Mouse (Mus musculus): ENCODE data around the gene Magi3. TPM values are rescaled to one million over a fixed set of nuclear protein-coding genes. Genes with fewer than 3 reads are reported as not detected.

The Magi3 gene
- polyA plus RNA-seq, 1 experiment from 2014 or later, result 5.1 TPM

DNA sequence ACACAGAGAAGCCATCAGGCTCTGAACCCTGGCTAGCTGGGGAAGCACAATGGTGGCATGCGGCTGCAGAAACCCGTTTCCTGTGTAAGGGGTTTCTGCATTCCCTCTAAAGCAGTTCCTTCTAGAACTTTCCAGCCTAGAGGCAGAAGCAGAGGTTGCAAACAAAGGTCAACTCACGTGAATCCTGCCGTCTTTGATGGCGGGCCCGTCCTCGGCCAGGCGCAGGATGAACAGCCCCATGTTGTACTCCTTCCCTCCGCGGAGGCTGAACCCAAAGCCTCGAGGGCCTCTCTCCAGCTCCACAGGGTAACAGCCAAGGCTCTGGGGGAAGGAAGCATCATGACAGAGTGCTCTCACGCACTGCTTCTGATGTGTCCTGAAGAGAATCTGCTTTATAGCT is 200.1 kb downstream of the Magi3 start:
- Histone ChIP-seq H3K4me1 (no peaks in the 10 kb centered on the region), H3K4me2 (replicated peaks) (no peak overlapping the region), H3K9me3 (replicated peaks) (no peaks in the 10 kb centered on the region), H3K36me3 (peaks cover 37% of the 10 kb centered on the region), H3K27me3 (no peaks in the 10 kb centered on the region), H3K27ac (replicated peaks) (no peak overlapping the region), H3K9ac (no peak overlapping the region), H3K4me3 (replicated peaks) (no peak overlapping the region)
- WGBS, result 77% methylated on average over 12 of the region's 12 CpGs
- ATAC-seq (ENCODE audit: insufficient number of reproducible peaks, low FRiP score, low TSS enrichment, low read depth), result no peak

DNA sequence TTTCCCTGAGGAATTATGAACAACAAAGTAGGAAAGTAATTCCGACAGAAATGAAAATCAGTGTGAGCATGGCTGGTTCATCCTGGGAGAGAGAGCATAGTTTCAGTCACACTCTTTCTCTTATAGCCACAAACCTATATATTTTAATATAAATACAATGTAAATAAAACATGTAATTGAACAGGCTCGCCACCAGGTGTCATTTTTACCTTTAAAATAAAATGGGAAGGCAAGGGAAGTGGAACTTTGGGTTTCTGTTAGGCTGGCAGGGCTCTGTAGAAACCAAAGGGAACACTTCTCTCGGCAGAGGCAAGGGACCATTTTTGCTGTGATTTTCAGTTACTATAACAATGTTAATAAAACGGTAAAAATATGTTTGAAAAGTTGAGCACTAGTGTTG is 200.7 kb downstream of the Magi3 start:
- Histone ChIP-seq H3K9ac (no peak overlapping the region), H3K36me3 (peaks cover 42% of the 10 kb centered on the region), H3K27me3 (no peaks in the 10 kb centered on the region), H3K27ac (replicated peaks) (no peak overlapping the region), H3K4me1 (no peaks in the 10 kb centered on the region), H3K4me2 (replicated peaks) (no peak overlapping the region), H3K9me3 (replicated peaks) (no peaks in the 10 kb centered on the region), H3K4me3 (replicated peaks) (no peak overlapping the region)
- no peak for ATAC-seq (ENCODE audit: insufficient number of reproducible peaks, low FRiP score, low TSS enrichment, low read depth)
- WGBS, result 59% methylated on average over 4 of the region's 4 CpGs

DNA sequence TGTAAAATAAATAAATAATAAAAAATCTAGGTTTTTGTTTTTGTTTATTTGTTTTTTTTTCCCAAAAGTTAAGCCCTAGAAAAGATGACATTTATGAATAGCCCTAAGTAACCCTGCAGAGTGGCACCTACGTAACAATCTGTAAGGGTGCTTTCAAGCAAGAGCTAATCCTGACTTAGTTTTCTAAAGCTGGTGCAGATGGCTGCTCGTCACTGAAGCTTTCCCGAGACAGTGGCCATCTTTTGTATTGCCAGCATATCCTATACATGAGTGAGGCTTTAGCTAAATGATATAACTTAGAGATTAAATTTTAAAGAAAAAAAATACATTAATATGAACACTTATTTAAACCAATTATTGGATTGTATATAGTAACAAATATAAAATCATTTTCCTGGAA is 202.2 kb downstream of the Magi3 start:
- H3K36me3 ChIP-seq, result peaks cover 38% of the 10 kb centered on the region
- H3K27ac ChIP-seq (replicated peaks), result no peak overlapping the region
- H3K27me3 ChIP-seq, result no peaks in the 10 kb centered on the region
- WGBS, result 88% methylated on average over 3 of the region's 3 CpGs
- H3K4me2 ChIP-seq (replicated peaks), result no peak overlapping the region
- H3K4me3 ChIP-seq (replicated peaks), result no peak overlapping the region
- no peak for ATAC-seq (ENCODE audit: insufficient number of reproducible peaks, low FRiP score, low TSS enrichment, low read depth)
- no peak overlapping the region for H3K9ac ChIP-seq
- no peaks in the 10 kb centered on the region for H3K9me3 ChIP-seq (replicated peaks)
- H3K4me1 ChIP-seq, result no peaks in the 10 kb centered on the region

DNA sequence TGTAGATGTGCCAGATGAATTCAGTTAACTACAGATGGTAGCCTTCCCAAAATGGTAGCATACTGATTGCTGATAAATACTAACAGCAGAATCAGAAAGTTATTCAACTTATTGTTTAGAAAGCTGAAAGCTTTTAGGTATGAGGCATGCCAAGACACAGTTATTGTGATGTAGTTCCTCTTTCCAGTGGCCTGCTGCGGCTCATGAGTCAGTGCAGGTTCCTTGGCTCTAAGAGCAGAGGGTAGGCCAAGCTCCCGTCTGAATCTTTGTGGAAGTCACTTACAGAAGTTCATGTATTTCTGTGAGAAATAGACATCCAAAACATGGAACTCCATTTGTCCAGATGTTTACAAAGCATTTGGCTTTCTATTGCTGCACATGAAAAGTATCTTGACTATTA is 208.2 kb downstream of the Magi3 start:
- H3K4me1 ChIP-seq, result no peaks in the 10 kb centered on the region
- peaks cover 28% of the 10 kb centered on the region for H3K36me3 ChIP-seq
- no peaks in the 10 kb centered on the region for H3K27me3 ChIP-seq
- 88% methylated on average over 2 of the region's 2 CpGs for WGBS
- no peaks in the 10 kb centered on the region for H3K9me3 ChIP-seq (replicated peaks)
- no peak for ATAC-seq (ENCODE audit: insufficient number of reproducible peaks, low FRiP score, low TSS enrichment, low read depth)
- H3K9ac ChIP-seq, result no peak overlapping the region
- H3K4me3 ChIP-seq (replicated peaks), result no peak overlapping the region
- H3K4me2 ChIP-seq (replicated peaks), result no peak overlapping the region
- H3K27ac ChIP-seq (replicated peaks), result no peak overlapping the region

DNA sequence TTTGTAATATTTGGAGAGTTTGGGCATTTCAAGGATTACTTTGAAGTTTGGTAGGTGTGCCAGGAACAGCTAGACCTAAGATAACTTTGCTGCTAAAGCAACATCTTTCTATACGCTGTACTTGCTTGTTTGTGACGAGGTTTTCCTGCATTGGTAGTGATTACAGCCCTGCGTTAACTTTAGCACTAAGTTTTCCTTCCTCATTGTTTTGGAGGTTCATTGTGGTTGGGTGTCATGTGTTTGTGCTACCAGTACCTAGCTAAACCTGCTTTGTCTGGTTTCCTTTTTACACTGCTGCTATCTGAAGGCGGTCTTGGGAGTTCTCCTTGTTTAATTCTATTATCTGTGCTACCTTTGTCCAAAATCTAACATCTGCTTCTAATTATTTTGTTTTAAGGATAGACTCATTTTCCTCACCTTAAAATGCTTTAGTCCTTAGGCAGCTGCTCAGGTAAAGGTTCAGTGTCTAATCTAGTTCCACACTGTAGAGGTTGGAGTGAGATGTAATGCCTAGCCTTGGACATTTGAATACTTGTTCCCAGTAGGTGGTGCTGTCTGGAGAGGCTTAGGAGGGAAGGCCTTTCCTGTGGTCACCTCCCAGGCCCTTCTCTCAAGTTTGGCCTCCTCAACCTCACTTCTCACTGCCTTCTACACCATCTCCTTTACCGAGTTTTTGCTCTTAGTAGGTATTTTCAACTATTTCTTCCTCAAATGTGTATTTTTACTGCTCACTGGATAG is 210.1 kb downstream of the Magi3 start:
- H3K27me3 ChIP-seq, result no peaks in the 10 kb centered on the region
- WGBS, result 85% methylated on average over 5 of the region's 5 CpGs
- no peaks in the 10 kb centered on the region for H3K9me3 ChIP-seq (replicated peaks)
- no peak overlapping the region for H3K4me2 ChIP-seq (replicated peaks)
- no peak for ATAC-seq (ENCODE audit: insufficient number of reproducible peaks, low FRiP score, low TSS enrichment, low read depth)
- H3K9ac ChIP-seq, result no peak overlapping the region
- no peak overlapping the region for H3K4me3 ChIP-seq (replicated peaks)
- H3K4me1 ChIP-seq, result no peaks in the 10 kb centered on the region
- no peak overlapping the region for H3K27ac ChIP-seq (replicated peaks)
- peaks cover 34% of the 10 kb centered on the region for H3K36me3 ChIP-seq

DNA sequence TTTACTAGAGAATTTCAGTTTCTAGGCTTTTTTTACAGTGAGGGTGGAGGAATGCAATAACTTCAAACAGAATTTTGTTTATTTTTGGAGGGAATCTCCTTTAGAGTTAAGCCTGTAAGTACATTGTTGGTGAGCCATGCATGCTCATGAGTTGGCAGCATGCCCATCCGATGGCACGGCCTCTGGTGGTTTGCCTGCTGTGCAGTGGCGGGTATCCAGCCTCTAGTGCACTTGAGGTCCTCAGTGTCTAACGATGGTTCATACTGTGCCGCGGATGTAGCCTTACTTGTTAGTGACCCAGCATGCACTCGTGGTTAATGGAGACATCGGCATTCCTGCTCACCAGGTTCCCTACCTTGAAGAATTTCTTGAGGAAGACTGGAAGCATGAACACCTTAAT is 212.7 kb downstream of the Magi3 start:
- no peaks in the 10 kb centered on the region for H3K4me1 ChIP-seq
- no peak overlapping the region for H3K9ac ChIP-seq
- no peaks in the 10 kb centered on the region for H3K27me3 ChIP-seq
- H3K9me3 ChIP-seq (replicated peaks), result no peaks in the 10 kb centered on the region
- H3K27ac ChIP-seq (replicated peaks), result no peak overlapping the region
- no peak overlapping the region for H3K4me2 ChIP-seq (replicated peaks)
- ATAC-seq (ENCODE audit: insufficient number of reproducible peaks, low FRiP score, low TSS enrichment, low read depth), result no peak
- WGBS, result 78% methylated on average over 8 of the region's 8 CpGs
- no peak overlapping the region for H3K4me3 ChIP-seq (replicated peaks)
- H3K36me3 ChIP-seq, result peaks cover 50% of the 10 kb centered on the region

DNA sequence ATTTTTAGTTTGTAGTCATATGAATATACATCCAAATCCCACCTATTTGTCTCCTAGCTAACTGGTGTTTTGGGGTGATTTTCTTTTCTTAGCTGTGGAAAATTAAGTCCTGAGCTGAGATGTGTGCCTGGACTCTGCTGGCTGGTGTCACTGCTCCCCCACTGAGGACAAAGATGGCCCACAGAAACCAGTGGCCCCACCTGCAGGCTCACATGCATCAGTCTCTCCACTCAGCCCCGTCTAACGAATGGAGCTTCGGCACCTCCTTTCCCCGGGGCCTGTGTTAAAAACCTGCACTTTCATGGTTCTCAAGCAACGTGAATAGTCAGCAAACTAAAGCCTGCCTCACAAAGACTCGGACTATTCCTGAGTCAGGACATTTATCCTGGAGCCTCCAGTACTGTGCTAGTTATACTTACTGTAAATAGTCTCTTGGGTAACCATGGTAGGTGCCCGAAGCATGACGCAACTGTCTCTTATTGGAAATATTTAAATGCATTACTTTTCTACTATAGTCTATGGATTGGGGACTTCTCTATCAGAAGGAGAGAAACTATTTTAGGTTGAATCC is 213.2 kb downstream of the Magi3 start:
- Histone ChIP-seq H3K4me2 (replicated peaks) (no peak overlapping the region), H3K4me1 (no peaks in the 10 kb centered on the region), H3K9ac (no peak overlapping the region), H3K27ac (replicated peaks) (no peak overlapping the region), H3K9me3 (replicated peaks) (no peaks in the 10 kb centered on the region), H3K27me3 (no peaks in the 10 kb centered on the region), H3K36me3 (peaks cover 54% of the 10 kb centered on the region), H3K4me3 (replicated peaks) (no peak overlapping the region)
- no peak for ATAC-seq (ENCODE audit: insufficient number of reproducible peaks, low FRiP score, low TSS enrichment, low read depth)
- WGBS, result 88% methylated on average over 8 of the region's 8 CpGs

DNA sequence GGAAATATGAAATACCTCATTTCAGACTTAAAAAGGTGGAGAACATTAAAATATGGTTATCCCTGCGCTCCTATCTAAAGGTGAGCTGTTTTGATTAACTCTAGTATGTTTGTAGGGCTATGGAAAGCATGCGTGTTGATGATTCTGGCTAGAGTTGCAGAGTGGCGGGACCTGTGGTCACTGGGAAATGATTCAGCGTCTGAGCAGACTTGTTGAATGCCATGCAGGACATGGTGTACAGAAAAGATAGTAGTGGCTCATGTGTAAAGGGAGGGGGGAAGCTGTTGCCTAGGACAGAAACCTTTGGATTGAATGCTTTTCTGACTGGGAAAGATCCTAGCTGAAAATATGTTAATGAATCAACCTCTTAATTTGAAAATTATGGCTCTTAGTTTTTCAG is 221.4 kb downstream of the Magi3 start:
- no peak for ATAC-seq (ENCODE audit: insufficient number of reproducible peaks, low FRiP score, low TSS enrichment, low read depth)
- Histone ChIP-seq H3K27me3 (no peaks in the 10 kb centered on the region), H3K27ac (replicated peaks) (no peak overlapping the region), H3K9ac (no peak overlapping the region), H3K9me3 (replicated peaks) (no peaks in the 10 kb centered on the region), H3K4me3 (replicated peaks) (no peak overlapping the region), H3K4me2 (replicated peaks) (no peak overlapping the region), H3K4me1 (no peaks in the 10 kb centered on the region), H3K36me3 (peaks cover 65% of the 10 kb centered on the region)
- WGBS, result 90% methylated on average over 4 of the region's 4 CpGs

DNA sequence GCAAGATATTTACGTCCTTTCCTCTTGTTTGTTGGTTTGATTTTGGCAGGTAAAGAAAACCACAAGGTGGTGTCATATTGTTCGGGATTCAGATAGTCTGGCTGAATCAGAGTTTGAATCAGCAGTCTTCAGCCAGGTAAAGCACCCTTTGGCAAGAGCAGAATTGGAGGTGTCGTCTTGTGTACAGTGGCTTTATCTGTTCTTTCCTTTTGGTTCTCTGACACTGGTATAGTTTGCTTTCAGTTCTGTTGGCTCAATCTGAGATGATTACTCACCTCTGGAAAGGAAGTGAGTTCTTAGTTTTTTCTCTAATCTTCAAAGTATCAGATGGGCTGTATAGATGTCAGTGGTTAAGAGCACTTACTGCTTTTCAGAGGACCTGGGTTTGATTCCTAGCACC is 228.9 kb downstream of the Magi3 start:
- no peak for ATAC-seq (ENCODE audit: insufficient number of reproducible peaks, low FRiP score, low TSS enrichment, low read depth)
- Histone ChIP-seq H3K4me1 (no peaks in the 10 kb centered on the region), H3K9me3 (replicated peaks) (no peaks in the 10 kb centered on the region), H3K4me2 (replicated peaks) (no peak overlapping the region), H3K27me3 (no peaks in the 10 kb centered on the region), H3K9ac (no peak overlapping the region), H3K4me3 (replicated peaks) (no peak overlapping the region), H3K36me3 (peaks cover 59% of the 10 kb centered on the region), H3K27ac (replicated peaks) (no peak overlapping the region)
- WGBS, result 91% methylated on average over 3 of the region's 3 CpGs

DNA sequence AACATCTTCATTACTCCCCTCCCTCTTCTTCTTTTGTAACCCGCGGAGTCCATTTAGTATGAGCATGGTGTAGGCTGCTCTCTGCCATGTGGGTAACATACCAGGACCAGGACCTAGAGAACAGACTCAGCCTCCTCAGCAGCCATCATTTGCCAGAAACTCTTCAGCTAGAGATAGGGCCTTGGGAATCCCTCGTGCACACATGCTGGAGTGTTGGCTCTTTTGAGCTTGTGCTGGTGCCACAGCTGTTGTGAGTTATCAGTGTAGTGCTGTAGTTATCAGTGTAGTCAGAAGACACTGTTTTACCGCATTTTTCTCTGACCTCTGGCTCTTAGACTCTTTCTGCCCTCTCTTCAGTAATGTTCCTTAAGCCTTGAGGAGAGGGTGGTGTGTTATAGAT is 230.8 kb downstream of the Magi3 start:
- H3K36me3 ChIP-seq, result peaks cover 55% of the 10 kb centered on the region

DNA sequence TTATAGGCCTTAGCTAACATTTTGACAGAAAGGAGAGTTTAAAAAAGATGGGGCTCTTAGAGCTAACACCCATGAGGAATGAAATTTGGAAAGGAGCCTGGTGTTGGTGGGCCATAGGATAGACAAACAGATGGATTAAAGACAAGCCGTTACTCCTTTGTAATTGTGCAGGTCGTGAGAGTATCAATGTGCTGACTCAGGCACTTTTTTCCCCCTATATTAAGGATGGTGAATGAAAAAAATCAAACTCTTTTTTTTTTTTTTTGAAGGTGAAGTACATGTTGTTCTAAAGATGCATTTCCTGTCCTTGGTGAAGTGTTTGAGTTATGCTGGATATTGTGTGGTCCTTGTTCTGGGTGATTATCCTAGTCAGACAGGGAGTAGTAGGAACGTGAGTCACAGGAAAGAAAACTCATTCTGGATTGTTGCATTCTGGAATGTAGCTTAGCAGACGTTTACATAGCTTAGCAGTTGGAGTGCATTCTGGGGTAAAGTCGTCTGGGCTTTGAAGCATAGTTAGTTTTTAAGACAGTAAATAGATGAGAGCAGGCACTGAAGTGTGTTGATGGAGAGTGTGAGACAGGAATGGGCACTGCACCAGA is 232.2 kb downstream of the Magi3 start:
- peaks cover 58% of the 10 kb centered on the region for H3K36me3 ChIP-seq
- no peak for ATAC-seq (ENCODE audit: insufficient number of reproducible peaks, low FRiP score, low TSS enrichment, low read depth)
- WGBS, result 51% methylated on average over 5 of the region's 5 CpGs

More for the DNA sequence above, 230.8 kb downstream of the Magi3 start:
- Histone ChIP-seq H3K27me3 (no peaks in the 10 kb centered on the region), H3K9me3 (replicated peaks) (no peaks in the 10 kb centered on the region), H3K27ac (replicated peaks) (no peak overlapping the region), H3K4me2 (replicated peaks) (no peak overlapping the region), H3K4me1 (no peaks in the 10 kb centered on the region), H3K9ac (no peak overlapping the region), H3K4me3 (replicated peaks) (no peak overlapping the region)
- WGBS, result 80% methylated on average over 4 of the region's 4 CpGs
- no peak for ATAC-seq (ENCODE audit: insufficient number of reproducible peaks, low FRiP score, low TSS enrichment, low read depth)

DNA sequence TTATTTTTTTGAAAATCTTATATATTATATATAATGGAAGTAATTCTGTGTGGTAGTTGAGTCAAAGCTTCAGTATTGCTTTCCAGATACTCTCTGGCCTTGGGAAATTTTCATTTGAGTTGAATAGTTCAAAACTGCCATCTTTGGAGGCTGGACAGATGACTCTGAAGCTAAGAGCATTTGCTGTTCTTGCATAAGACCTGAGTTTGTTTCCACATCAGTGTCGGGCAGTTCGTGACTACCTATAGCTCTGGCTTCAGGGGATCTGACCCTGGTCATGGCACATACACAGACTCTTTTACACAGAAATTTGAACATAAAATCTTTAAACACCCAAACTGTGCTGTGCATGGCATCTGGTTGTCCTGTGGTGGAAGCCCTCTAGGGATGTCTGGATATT is 235.0 kb downstream of the Magi3 start:
- Histone ChIP-seq H3K36me3 (peaks cover 35% of the 10 kb centered on the region), H3K27me3 (no peaks in the 10 kb centered on the region), H3K4me2 (replicated peaks) (no peak overlapping the region), H3K9ac (no peak overlapping the region), H3K27ac (replicated peaks) (no peak overlapping the region), H3K4me3 (replicated peaks) (no peak overlapping the region), H3K4me1 (no peaks in the 10 kb centered on the region), H3K9me3 (replicated peaks) (no peaks in the 10 kb centered on the region)
- no peak for ATAC-seq (ENCODE audit: insufficient number of reproducible peaks, low FRiP score, low TSS enrichment, low read depth)
- 90% methylated on average over 2 of the region's 2 CpGs for WGBS

More for the DNA sequence above, 232.2 kb downstream of the Magi3 start:
- H3K4me1 ChIP-seq, result no peaks in the 10 kb centered on the region
- H3K9ac ChIP-seq, result no peak overlapping the region
- H3K27ac ChIP-seq (replicated peaks), result no peak overlapping the region
- no peak overlapping the region for H3K4me2 ChIP-seq (replicated peaks)
- no peak overlapping the region for H3K4me3 ChIP-seq (replicated peaks)
- H3K9me3 ChIP-seq (replicated peaks), result no peaks in the 10 kb centered on the region
- H3K27me3 ChIP-seq, result no peaks in the 10 kb centered on the region

All from embryonic facial prominence, embryonic 15.5 days (tissue).